Mouse (Mus musculus) testis, postnatal 14 days (tissue): ENCODE measurements around the gene Mrtfa.

Experiments used
- DNase-seq: peaks from one replicate; pipeline ENCODE4 v3.0.0; 2021; ENCODE audit warnings: low spot score

Gene Mrtfa

GRCm38 (mm10) chr15:81197197-81197596, 6.6 kb upstream of the Mrtfa start:
- DNase-seq: no peak

- DNase-seq: no peak
Measured at GRCm38 (mm10) chr15:81195447-81195846, 4.9 kb upstream of the Mrtfa start.

- DNase-seq: no peak
Measured at GRCm38 (mm10) chr15:81194791-81195190, 4.2 kb upstream of the Mrtfa start.

GRCm38 (mm10) chr15:81192858-81193257, 2.3 kb upstream of the Mrtfa start:
- no peak for DNase-seq

- DNase-seq: no peak
Measured at GRCm38 (mm10) chr15:81192316-81192715, 1.8 kb upstream of the Mrtfa start.

GRCm38 (mm10) chr15:81191303-81191702, 746 bp upstream of the Mrtfa start:
- no peak for DNase-seq

- DNase-seq: no peak
Measured at GRCm38 (mm10) chr15:81190011-81190629, 437 bp downstream of the Mrtfa start.

GRCm38 (mm10) chr15:81189061-81189460, 1.5 kb downstream of the Mrtfa start:
- DNase-seq: no peak

- no peak for DNase-seq
Measured at GRCm38 (mm10) chr15:81184913-81185312, 5.6 kb downstream of the Mrtfa start.

GRCm38 (mm10) chr15:81181233-81181632, 9.3 kb downstream of the Mrtfa start:
- no peak for DNase-seq

- no peak for DNase-seq
Measured at GRCm38 (mm10) chr15:81179523-81179922, 11.0 kb downstream of the Mrtfa start.

GRCm38 (mm10) chr15:81178703-81179102, 11.9 kb downstream of the Mrtfa start:
- DNase-seq: no peak

- DNase-seq: no peak
Measured at GRCm38 (mm10) chr15:81177860-81178259, 12.7 kb downstream of the Mrtfa start.

- DNase-seq: no peak
Measured at GRCm38 (mm10) chr15:81175633-81176032, 14.9 kb downstream of the Mrtfa start.

- no peak for DNase-seq
Measured at GRCm38 (mm10) chr15:81172259-81172658, 18.3 kb downstream of the Mrtfa start.

- no peak for DNase-seq
Measured at GRCm38 (mm10) chr15:81168735-81169134, 21.8 kb downstream of the Mrtfa start.

GRCm38 (mm10) chr15:81167831-81168230, 22.7 kb downstream of the Mrtfa start:
- DNase-seq: no peak

GRCm38 (mm10) chr15:81166291-81166690, 24.3 kb downstream of the Mrtfa start:
- no peak for DNase-seq

GRCm38 (mm10) chr15:81164560-81165310, 25.8 kb downstream of the Mrtfa start:
- DNase-seq: no peak

- no peak for DNase-seq
Measured at GRCm38 (mm10) chr15:81161571-81161970, 29.0 kb downstream of the Mrtfa start.

GRCm38 (mm10) chr15:81160677-81161076, 29.9 kb downstream of the Mrtfa start:
- no peak for DNase-seq

- DNase-seq: no peak
Measured at GRCm38 (mm10) chr15:81159212-81159611, 31.3 kb downstream of the Mrtfa start.

GRCm38 (mm10) chr15:81158517-81159120, 31.9 kb downstream of the Mrtfa start:
- DNase-seq: no peak
